Mouse (Mus musculus): ENCODE measurements around the gene Gm8909.
"Not testable (repeated sequence)": the region's sequence is repeated elsewhere in the genome, so short reads cannot be mapped to it uniquely, and the experiment has no call there.

DNA sequence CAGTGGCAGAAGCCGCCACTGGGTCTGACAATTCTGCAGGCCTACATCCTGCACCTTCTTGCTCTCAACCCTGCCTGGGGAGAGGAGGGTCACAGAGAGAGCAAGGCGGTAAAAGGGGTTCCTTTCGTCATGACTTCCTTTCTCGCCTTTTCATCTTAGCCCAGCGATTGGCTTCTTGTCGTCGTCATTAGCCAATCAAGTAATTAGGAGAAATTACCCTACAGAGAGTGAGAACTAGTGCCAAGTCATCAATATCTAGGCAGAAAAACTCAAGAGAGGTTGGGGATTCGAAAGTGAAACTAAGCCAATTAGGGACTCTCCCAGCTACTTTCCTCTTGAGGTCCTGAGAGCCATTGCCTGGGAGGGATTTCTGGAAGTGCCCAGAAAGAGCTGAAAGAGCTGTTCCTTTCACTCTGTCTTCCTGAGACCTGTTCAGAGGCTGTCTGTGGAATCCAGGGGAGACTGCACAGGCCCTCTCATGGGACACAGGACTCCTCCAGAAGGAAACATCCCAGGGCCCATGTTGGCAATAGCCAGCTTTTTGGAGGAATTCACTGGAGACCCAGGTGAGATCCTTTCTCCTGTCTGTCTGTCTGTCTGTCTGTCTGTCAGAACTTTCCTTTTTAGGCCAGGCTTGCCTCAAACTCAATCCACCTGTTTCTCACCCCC, 46.9 kb downstream of the Gm8909 start, which contains the start of gene Gm19684:
- not testable (repeated sequence) for TF ChIP-seq CTCF (IDR thresholded peaks at IDR 0.05; ENCODE audit: low read depth, low read length); POLR2A (IDR thresholded peaks at IDR 0.05; ENCODE audit: borderline replicate concordance, low read depth, low read length)

Data from bone marrow macrophage, adult 2 months (primary cell).